Mouse (Mus musculus) heart, embryonic 14.5 days (tissue): Measurements from ENCODE around the gene Cd6. TPM values are rescaled to one million over a fixed set of nuclear protein-coding genes. Genes with fewer than 3 reads are reported as not detected.

Experiments used
- ATAC-seq: fragments of 200-750 bp; cut with Nextera tagmentation; 2 replicates; pipeline ENCODE4 v1.8.0; 2017; ENCODE audit warnings: low read depth, moderate TSS enrichment; ENCODE audit not compliant: insufficient number of reproducible peaks, insufficient read depth, low FRiP score
- H3K27ac ChIP-seq, 2 experiments: fragments of 200-500 bp in 1 of 2; fragments of 300-500 bp in 1 of 2; sonication (generic) in 1 of 2; replicated peaks in 1 of 2; 2 replicates each; pipeline ENCODE4 v1.5.1; 2012 to 2014; ENCODE audit warnings: low read depth in 2 of 2, low read length in 2 of 2, control low read depth in 1 of 2, mild to moderate bottlenecking in 1 of 2, mixed read lengths in 1 of 2; ENCODE audit not compliant: control insufficient read depth in 1 of 2, insufficient read depth in 1 of 2
- H3K27me3 ChIP-seq: fragments of 300-500 bp; sonication (generic); 2 replicates; pipeline ENCODE4 v1.6.1; 2014; ENCODE audit warnings: mild to moderate bottlenecking, low read length, control low read depth; ENCODE audit not compliant: control insufficient read depth, insufficient read depth
- H3K36me3 ChIP-seq: fragments of 300-500 bp; sonication (generic); 2 replicates; pipeline ENCODE4 v1.6.1; 2014; ENCODE audit warnings: mild to moderate bottlenecking, control low read depth, low read length, mixed read lengths; ENCODE audit not compliant: control insufficient read depth, insufficient read depth
- H3K4me1 ChIP-seq, 2 experiments: fragments of 200-500 bp in 1 of 2; fragments of 300-500 bp in 1 of 2; sonication (generic) in 1 of 2; 2 replicates each; pipeline ENCODE4 v1.6.1; 2012 to 2014; ENCODE audit warnings: low read length in 2 of 2, control low read depth in 1 of 2, mixed read lengths in 1 of 2; ENCODE audit not compliant: control insufficient read depth in 2 of 2, insufficient read depth in 2 of 2
- H3K4me2 ChIP-seq: fragments of 300-500 bp; sonication (generic); 2 replicates; pipeline ENCODE4 v1.6.1; 2014; ENCODE audit warnings: mild to moderate bottlenecking, low read length
- H3K4me3 ChIP-seq, 2 experiments: fragments of 200-500 bp in 1 of 2; fragments of 300-500 bp in 1 of 2; sonication (generic) in 1 of 2; 2 replicates each; pipeline ENCODE4 v1.5.1; 2012 to 2014; ENCODE audit warnings: low read length in 2 of 2, mild to moderate bottlenecking in 2 of 2, control low read depth in 1 of 2, low read depth in 1 of 2, moderate library complexity in 1 of 2; ENCODE audit not compliant: control insufficient read depth in 1 of 2, insufficient read depth in 1 of 2
- H3K9ac ChIP-seq: fragments of 300-500 bp; sonication (generic); 2 replicates; pipeline ENCODE4 v1.6.1; 2014; ENCODE audit warnings: mild to moderate bottlenecking, low read length
- H3K9me3 ChIP-seq: fragments of 300-500 bp; sonication (generic); 2 replicates; pipeline ENCODE4 v1.6.1; 2016; ENCODE audit warnings: low read length, control low read depth; ENCODE audit not compliant: control insufficient read depth
- WGBS: fragments of 180-500 bp; shearing (Covaris S2); extraction: QIAGEN DNeasy Blood & Tissue Kit; methylation state at CpG from one replicate; pipeline ENCODE4 v1.1.7; 2014; 5-methylcytosine and 5-hydroxymethylcytosine counted together
- polyA plus RNA-seq: library from polyadenylated mRNA; unstranded; fragments of >200 nt; fragmentation: Nextera tagmentation; extraction: Ambion mirVana; gene quantifications from 2 replicates; pipeline ENCODE4 v1.2.1, GENCODE M21; 2014

Gene Cd6
- polyA plus RNA-seq, 1 experiment from 2014 or later: not detected

DNA sequence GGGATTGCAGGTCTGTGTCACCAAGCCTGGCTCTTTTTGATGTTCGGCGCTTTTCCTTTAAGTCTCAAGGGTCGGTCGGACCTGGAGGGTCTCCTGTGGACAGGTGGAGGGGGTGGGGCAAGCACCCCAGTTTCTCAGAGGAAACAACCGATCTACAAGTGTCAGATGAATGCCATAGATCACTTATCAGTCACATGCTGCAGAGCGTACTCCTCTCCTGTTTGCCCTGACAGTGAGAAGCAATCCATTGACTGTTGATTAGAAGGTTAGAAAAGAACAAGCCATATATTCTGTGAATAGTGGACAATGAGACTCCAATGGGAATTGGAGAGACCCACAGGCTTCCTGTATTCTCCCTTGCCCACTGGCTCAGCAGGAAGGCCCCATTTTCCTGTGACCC is 79.7 kb downstream of the Cd6 start:
- Histone ChIP-seq H3K36me3 (no peaks in the 10 kb centered on the region), H3K9me3 (no peaks in the 10 kb centered on the region), H3K27ac (no peak overlapping the region), H3K27me3 (no peaks in the 10 kb centered on the region), H3K4me2 (no peak overlapping the region), H3K4me1 (peaks cover 0 to 3% of the 10 kb centered on the region in 2 experiments; a peak in 1 of 4 replicates), H3K4me3 (no peak overlapping the region), H3K9ac (no peak overlapping the region)
- no peak for ATAC-seq
- 78% methylated on average over 6 of the region's 6 CpGs for WGBS

DNA sequence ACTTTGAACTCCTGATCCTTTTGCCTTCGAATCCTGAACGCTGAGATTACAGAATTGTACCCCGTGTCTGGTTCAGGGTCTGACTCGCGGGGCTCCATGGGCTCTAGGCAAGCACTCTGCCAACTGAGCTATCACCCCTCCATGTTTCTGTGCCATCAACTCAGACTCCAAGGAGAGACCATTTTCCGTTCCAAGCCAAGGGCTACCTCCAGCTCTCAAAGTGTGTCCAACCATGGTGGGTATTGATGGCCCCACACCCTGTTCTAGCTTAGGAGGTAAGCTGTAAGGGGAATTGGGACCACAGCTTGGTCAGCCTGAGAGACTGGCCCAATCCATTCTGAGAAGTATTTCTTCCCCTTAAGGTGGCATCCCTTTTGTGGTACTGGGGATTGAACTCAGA is 80.6 kb downstream of the Cd6 start:
- no peaks in the 10 kb centered on the region for H3K36me3 ChIP-seq
- no peaks in the 10 kb centered on the region for H3K9me3 ChIP-seq
- H3K4me3 ChIP-seq: no peak overlapping the region
- no peak overlapping the region for H3K9ac ChIP-seq
- H3K4me2 ChIP-seq: no peak overlapping the region
- H3K27me3 ChIP-seq: no peaks in the 10 kb centered on the region
- WGBS: 84% methylated on average over 6 of the region's 6 CpGs
- H3K4me1 ChIP-seq: peaks cover 0 to 3% of the 10 kb centered on the region in 2 experiments; a peak in 1 of 4 replicates
- no peak overlapping the region for H3K27ac ChIP-seq
- no peak for ATAC-seq

DNA sequence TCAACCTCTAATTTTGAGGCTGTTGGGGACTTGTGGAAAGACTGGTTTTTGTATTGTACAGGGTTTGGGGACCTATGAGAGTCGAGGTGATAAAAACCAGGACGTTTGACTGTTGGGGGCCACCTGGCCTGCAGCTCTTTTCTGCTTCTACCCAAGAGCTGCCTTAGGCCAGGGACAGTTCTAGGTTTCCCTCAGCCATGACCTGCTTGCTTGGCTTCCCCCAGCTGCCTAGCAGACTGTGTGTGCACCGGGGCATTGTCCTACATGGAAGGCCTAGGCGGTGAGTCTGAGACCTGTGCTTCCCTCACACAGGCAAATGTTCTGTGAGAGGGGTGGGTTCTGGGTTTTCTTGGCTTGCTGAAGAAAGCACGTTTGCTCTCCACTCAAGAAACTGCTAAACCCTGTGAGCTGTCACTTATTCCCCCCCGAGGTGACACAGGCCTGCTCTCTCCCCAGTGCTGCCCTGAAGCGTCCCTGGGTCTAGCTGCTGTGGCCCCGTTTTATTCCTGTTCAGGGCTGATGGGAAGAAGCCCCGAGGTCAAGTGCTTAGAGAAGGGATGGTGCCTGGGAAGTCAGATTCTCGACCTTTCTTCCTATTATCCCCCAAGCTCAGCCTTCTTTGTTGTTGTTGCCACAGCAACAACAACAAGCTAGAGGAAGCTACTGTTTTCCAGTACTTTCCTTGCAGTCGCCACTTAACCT is 81.3 kb downstream of the Cd6 start:
- no peaks in the 10 kb centered on the region for H3K27me3 ChIP-seq
- H3K9ac ChIP-seq: no peak overlapping the region
- H3K9me3 ChIP-seq: no peaks in the 10 kb centered on the region
- no peak overlapping the region for H3K4me2 ChIP-seq
- no peak for ATAC-seq
- H3K36me3 ChIP-seq: no peaks in the 10 kb centered on the region
- H3K4me1 ChIP-seq: peaks cover 0 to 3% of the 10 kb centered on the region in 2 experiments; a peak in 1 of 4 replicates
- H3K27ac ChIP-seq: no peak overlapping the region
- no peak overlapping the region for H3K4me3 ChIP-seq
- WGBS: 55% methylated on average over 11 of the region's 11 CpGs

DNA sequence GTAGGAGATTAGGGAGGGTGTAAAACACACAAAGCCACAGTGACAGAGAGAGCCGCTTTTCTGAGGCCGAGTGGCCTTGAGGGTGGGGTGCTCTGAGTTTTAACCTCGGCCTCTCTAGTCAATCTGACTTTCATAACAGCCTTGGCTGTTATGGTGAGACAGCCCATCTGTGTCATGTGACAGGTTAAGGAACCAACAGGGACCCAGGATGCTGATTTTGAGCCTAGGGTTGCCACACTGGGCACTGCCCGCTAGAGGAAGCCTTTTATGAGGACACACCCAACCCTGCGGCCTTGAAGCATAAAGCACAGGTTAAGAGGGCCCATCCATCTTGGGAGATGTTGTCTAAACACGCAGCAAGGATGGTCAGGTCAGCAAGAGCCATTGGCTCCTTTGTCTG is 82.1 kb downstream of the Cd6 start:
- no peak overlapping the region for H3K27ac ChIP-seq
- H3K4me1 ChIP-seq: peaks cover 0 to 3% of the 10 kb centered on the region in 2 experiments; a peak in 1 of 4 replicates
- H3K9ac ChIP-seq: no peak overlapping the region
- no peaks in the 10 kb centered on the region for H3K9me3 ChIP-seq
- no peak overlapping the region for H3K4me2 ChIP-seq
- no peaks in the 10 kb centered on the region for H3K36me3 ChIP-seq
- no peaks in the 10 kb centered on the region for H3K27me3 ChIP-seq
- ATAC-seq: no peak
- 88% methylated on average over 6 of the region's 6 CpGs for WGBS
- no peak overlapping the region for H3K4me3 ChIP-seq

DNA sequence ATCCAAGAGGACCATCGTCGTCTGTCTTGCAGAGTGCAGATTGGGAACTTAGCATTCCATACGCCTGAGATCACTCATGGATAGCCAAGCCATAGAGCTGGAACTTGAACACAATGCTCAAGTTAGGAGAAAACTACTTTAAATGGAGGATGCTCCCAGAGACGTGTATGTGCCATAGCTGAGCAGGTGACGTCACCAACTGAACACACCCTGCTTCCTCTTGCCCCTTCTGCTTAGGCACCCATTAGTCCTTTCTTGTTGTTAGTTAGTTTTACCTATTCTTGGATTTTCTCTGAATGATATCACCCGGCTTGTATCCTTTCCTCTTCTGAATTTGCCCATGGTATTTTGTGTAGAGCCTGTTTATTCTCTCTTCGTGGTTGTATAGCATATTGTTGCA is 82.7 kb downstream of the Cd6 start:
- Histone ChIP-seq H3K36me3 (no peaks in the 10 kb centered on the region), H3K27ac (no peak overlapping the region), H3K4me2 (no peak overlapping the region), H3K4me1 (peaks cover 0 to 3% of the 10 kb centered on the region in 2 experiments; a peak in 1 of 4 replicates), H3K4me3 (no peak overlapping the region), H3K9me3 (no peaks in the 10 kb centered on the region), H3K9ac (no peak overlapping the region), H3K27me3 (no peaks in the 10 kb centered on the region)
- no peak for ATAC-seq
- WGBS: 66% methylated on average over 7 of the region's 7 CpGs

DNA sequence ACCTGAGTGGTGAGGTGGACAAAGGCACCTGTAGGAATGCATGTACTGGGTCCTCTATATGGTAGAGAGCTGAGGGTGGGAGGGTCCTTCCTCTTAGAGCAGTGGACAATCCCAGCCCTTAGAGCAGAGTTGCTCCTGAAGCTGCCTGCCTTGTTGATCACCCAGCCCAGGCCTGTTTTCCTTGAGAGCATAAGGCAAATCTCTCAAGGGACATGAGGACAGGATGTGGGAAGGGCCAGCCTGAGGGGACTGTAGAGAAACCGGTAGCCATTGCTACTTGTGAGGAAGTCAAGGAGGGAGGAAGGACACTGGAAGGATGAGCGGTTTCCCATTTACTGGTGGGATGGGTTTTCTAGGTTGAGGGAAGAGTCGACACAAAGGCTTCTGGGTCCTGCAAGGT is 87.3 kb downstream of the Cd6 start:
- Histone ChIP-seq H3K4me1 (peaks cover 3 to 6% of the 10 kb centered on the region in 2 experiments; a peak in 3 of 4 replicates), H3K4me3 (no peak overlapping the region), H3K27me3 (no peaks in the 10 kb centered on the region), H3K4me2 (no peak overlapping the region), H3K9me3 (no peaks in the 10 kb centered on the region), H3K9ac (no peak overlapping the region), H3K27ac (no peak overlapping the region), H3K36me3 (no peaks in the 10 kb centered on the region)
- no peak for ATAC-seq
- 62% methylated on average over 3 of the region's 3 CpGs for WGBS

DNA sequence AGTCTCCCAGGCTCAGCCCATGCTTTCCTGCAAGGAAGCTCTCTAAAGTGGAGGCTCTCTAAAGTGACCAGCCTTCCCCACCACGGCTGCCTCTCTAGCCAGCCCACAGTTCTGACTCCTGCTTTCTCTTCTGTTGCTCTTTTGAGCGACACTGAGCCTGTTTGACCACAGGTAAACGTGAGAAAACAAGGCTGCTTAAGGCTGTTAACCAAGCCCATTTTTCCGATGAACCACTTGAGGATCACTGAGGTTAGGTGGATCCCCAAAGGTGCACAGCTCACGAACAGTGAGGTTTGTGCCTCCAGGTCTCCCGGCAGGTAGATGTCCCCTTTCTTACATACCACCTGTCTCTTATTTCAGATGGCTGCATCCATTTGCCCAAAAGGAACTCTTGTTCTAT is 87.7 kb downstream of the Cd6 start:
- H3K9me3 ChIP-seq: no peaks in the 10 kb centered on the region
- H3K4me1 ChIP-seq: peaks cover 2 to 6% of the 10 kb centered on the region in 2 experiments; a peak in 3 of 4 replicates
- ATAC-seq: no peak
- 77% methylated on average over 6 of the region's 6 CpGs for WGBS
- H3K36me3 ChIP-seq: no peaks in the 10 kb centered on the region
- H3K27me3 ChIP-seq: no peaks in the 10 kb centered on the region
- no peak overlapping the region for H3K4me3 ChIP-seq
- no peak overlapping the region for H3K9ac ChIP-seq
- no peak overlapping the region for H3K27ac ChIP-seq
- no peak overlapping the region for H3K4me2 ChIP-seq
